Mouse (Mus musculus): ENCODE results near the gene Gm21987.

- TF ChIP-seq GATA1 (IDR thresholded peaks at IDR 0.05; ENCODE audit: low read length) = no peak
- no peak for TF ChIP-seq TAL1 (IDR thresholded peaks at IDR 0.05; ENCODE audit: low read length)
Measured at GRCm38 (mm10) chr16:38326778-38327397, 20.0 kb upstream of the Gm21987 start.
